Mouse (Mus musculus) testis, postnatal 10 days (tissue): ENCODE measurements around the gene Dmrtc1b.
A peak's percentile ranks its signal among the peaks of the same experiment; 100 is the strongest.
"Not testable (repeated sequence)": the region's sequence is repeated elsewhere in the genome, so short reads cannot be mapped to it uniquely, and the experiment has no call there.

ENCODE experiments used
- DNase-seq: peaks from one replicate; pipeline ENCODE4 v3.0.0; 2021; ENCODE audit warnings: low spot score

Gene Dmrtc1b

GRCm38 (mm10) chrX:102707535-102707934, at the start of gene Dmrtc1b, which contains the start of gene Gm9112:
Gene Dmrtc1b, plus strand, starts transcription at chrX:102707865.
Gene Gm9112, minus strand, starts transcription at chrX:102707635.
- DNase-seq: not testable (repeated sequence)

GRCm38 (mm10) chrX:102660712-102661111, 47.0 kb upstream of the Dmrtc1b start:
- DNase-seq: peak; percentile 38

GRCm38 (mm10) chrX:102666641-102667040, 41.0 kb upstream of the Dmrtc1b start:
- no peak for DNase-seq

- DNase-seq: not testable (repeated sequence)
These were observed 23.0 kb upstream of the Dmrtc1b start for GRCm38 (mm10) chrX:102684706-102685105.

- not testable (repeated sequence) for DNase-seq
These were observed 20.8 kb upstream of the Dmrtc1b start, which contains the start of gene Gm3880 for GRCm38 (mm10) chrX:102686872-102687271. Gene Gm3880, minus strand, starts transcription at chrX:102686972.

- peak; percentile 47 for DNase-seq
These were observed 18.4 kb upstream of the Dmrtc1b start for GRCm38 (mm10) chrX:102689252-102689651.

GRCm38 (mm10) chrX:102700636-102701035, 7.0 kb upstream of the Dmrtc1b start:
- DNase-seq: peak; percentile 57

GRCm38 (mm10) chrX:102724226-102724625, 16.6 kb downstream of the Dmrtc1b start:
- not testable (repeated sequence) for DNase-seq
